Mouse (Mus musculus): ENCODE data around the gene Gvin1.
"Not testable (repeated sequence)": the region's sequence is repeated elsewhere in the genome, so short reads cannot be mapped to it uniquely, and the experiment has no call there.

Gene Gvin1

GRCm38 (mm10) chr7:106215177-106215576, at the start of gene Gvin1:
TSS of gene Gvin1 (minus strand) at chr7:106215326.
- peak; percentile 65 to 69 for DNase-seq (ENCODE audit: low spot score in 2 of 2)

GRCm38 (mm10) chr7:106251844-106252517, 36.9 kb upstream of the Gvin1 start:
- DNase-seq (ENCODE audit: low spot score in 2 of 2) = no peak

DNA sequence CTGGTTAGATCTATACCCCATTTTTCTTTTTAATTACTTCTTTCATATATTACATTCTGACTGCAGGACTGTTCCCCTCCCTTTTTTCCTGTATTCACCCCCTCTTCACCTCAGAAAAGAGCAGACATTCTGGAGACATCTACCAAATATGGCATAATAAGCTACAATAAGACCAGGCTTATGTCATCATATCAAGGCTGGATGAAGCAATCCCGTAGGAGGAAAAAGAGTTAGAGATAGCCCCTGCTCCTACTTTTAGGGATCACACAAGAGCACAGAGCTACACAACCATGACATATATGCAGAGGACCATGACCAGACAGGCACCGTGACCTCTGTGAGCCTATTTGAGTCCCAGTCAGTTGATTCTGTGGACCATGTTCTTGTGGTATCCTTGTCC, 33.8 kb upstream of the Gvin1 start:
- no peak for DNase-seq (ENCODE audit: low spot score in 2 of 2)

DNA sequence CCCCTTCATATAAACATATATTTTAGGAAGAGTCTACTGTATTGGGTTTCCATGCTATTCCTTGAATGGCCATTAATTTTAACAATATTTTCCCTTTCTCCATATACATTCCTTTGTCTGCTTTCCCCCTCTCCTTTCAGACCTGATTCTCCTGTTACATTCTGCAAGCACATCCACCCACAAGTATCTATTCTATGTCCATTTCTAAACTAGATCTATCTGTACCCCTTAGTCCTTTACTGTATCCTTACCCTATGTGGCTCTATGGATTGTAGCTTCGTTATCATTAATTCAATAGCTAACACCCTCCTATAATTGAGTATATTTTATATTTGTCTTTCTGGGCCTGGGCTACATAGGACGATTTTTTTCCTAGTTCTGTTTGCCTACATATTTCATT, 33.1 kb upstream of the Gvin1 start:
- DNase-seq (ENCODE audit: low spot score in 2 of 2) = no peak

- no peak for DNase-seq (ENCODE audit: low spot score in 2 of 2)
Observed at GRCm38 (mm10) chr7:106245601-106246000, 30.5 kb upstream of the Gvin1 start.

GRCm38 (mm10) chr7:106240484-106241275, 25.6 kb upstream of the Gvin1 start:
- DNase-seq (ENCODE audit: low spot score in 2 of 2) = not testable (repeated sequence)

DNA sequence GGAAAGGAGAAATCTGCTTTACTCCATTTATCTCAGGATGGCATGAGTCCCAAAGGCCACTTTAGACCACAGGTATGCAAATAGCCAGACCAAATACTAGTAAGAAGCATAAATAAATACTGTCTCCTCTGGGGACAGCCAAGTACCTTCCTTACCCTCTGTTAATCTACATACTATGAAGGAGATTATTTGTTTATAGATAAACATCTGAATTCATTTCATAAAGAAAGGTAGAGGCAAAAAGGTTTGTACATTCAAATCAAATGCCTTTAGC, 22.0 kb upstream of the Gvin1 start:
- no peak for DNase-seq (ENCODE audit: low spot score in 2 of 2)

- DNase-seq (ENCODE audit: low spot score in 2 of 2) = peak; percentile 54 to 68
Observed at GRCm38 (mm10) chr7:106236327-106237191, 21.4 kb upstream of the Gvin1 start.

DNA sequence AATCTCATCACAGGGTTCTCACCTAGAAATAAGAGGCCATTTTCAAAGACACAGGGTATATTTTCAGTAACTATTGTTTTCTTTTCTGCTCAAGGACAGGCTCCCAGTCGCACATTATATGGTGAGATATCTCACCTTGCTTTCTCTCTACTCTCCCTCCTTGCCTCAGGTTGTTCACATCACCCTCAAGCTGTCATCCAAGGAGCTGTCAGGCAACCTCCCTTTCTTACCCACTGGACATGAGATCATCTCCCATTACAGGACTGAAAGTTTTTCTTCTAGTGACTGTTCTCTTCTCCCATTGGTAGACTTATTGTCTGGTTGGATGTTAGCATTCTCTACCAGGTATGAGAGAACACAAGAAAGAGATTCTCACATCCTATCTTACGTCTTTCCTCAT, 20.5 kb upstream of the Gvin1 start:
- no peak for DNase-seq (ENCODE audit: low spot score in 2 of 2)

DNA sequence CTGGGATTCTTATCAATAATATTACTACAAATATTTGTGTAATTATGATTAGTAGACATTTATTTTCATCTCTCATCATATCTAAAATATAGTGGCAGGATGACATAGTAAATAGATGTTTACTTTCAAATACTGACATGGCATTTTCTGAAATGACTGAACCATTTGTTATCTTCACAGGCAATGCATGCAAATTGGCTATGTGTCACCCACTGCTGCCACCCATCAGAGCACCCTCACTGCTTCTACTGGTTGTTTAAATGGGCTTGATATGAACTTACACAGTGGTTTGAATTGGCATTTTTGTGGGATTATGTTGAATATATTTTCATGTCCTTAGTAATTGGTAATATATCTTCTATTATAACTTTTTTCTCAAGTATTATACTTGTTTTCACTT, 784 bp upstream of the Gvin1 start:
- not testable (repeated sequence) for DNase-seq (ENCODE audit: low spot score in 2 of 2)

DNA sequence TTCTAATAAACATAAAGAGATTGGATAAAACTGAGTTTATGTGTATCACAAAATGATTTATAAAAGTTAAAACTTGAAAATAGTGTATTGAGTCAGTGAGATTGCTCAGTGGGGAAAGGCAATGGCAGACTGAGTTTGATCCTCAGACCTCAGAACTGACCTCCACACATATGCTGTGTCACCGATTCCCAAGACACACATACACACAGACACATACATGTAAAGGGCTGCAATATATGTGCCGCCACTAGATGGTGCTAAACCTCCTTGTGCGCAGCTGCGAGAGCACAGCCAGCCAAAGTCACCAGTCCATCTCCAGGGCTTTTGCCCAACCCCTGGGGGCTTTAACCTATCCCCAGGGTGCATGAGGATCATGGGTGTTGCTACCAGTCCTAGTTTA, 1.4 kb downstream of the Gvin1 start:
- not testable (repeated sequence) for DNase-seq (ENCODE audit: low spot score in 2 of 2)

DNA sequence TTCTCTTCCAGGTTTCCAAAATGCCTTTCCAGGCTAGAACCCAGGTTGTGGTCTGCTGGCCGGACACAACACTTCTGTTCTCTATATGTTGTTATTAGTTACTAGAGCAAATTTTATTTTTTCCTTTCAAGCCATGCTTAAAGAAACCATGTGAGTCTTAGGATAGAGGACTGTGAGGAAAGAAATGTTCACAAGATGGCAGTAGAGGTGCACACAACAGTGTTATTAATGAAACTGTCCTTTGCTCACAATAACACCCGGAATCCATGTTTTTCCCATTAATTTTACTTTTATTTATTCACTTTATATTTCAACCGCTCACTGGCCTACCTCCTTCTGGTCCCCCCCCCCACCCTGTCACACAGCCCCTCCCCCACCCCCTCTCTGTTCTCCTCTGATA, 8.5 kb downstream of the Gvin1 start:
- not testable (repeated sequence) for DNase-seq (ENCODE audit: low spot score in 2 of 2)

- not testable (repeated sequence) for DNase-seq (ENCODE audit: low spot score in 2 of 2)
Observed at GRCm38 (mm10) chr7:106177065-106177464, 38.1 kb downstream of the Gvin1 start.

DNA sequence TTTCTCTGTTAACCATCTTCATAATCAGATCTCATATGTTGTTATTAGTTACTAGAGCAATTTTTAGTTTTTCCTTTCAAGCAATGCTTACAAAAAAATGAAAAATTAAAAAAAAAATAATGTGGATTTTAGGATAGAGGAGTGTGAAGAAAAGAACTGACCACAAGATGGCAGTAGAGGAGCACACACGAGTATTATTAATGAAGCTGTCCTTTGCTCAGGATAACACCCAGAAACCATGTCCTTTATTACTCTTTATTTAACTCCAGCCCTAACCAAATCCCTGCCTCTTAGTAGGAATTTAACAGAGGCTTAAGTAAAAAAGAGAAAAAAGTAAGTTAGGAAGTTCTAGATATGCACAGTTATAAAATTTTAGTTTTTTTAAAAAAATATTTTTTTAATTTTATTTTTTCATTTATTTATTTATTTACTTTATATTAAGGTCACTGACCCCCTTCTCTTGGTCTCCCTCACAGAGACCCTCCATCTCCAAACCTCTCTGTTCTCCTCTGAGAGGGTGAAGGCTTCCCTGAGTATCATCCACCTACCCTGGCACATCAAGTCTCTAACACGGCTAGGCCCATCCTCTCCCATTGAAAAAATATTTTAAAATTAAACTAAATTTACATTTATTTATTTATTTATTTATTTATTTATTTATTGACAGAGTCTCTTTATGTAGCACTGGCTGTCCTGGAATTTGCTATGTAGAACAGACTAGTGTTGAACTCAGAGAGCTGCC, 69.9 kb downstream of the Gvin1 start:
- not testable (repeated sequence) for DNase-seq (ENCODE audit: low spot score in 2 of 2)

- DNase-seq (ENCODE audit: low spot score in 2 of 2) = not testable (repeated sequence)
Observed at GRCm38 (mm10) chr7:106141128-106141895, 73.8 kb downstream of the Gvin1 start.

DNA sequence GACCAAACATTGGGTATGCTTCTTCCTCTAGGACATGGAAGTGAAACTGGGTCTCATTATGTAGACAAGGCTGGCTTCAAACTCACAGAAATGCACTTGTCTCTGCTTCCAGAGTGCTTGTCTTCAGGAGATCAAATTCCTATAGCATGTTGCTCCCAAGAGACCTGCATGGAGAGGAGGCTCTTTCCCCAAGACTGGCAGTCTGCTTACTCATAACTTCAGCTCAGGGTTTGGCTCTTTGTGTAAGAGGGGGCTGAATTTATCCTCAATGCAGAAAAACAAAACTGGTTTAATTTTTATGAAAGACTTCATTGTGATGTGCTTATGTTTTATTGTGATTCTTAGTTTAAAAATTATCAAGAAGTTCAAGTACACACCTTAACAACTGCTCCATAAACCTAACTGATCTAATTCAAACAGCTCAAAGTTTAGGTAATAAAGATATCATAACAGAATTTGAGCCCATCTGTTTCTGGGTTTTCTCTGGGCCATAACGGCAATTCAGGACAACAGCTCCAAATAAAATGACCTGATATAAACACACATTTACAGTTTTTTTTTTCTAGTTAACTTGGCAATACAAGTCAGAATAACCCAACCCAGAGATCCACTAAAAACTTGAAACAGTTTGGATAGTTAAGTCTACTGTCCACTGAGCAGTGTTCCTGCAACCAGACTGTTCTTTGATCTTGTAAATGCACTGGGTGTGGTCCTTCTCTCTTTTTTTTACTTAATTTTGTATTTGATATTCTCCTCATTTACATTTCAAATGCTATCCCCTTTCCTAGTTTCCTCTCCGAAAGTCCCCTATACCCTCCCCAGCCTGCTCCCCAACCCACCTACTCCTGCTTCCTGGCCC, 97.8 kb downstream of the Gvin1 start:
- DNase-seq (ENCODE audit: low spot score in 2 of 2) = not testable (repeated sequence)
